Mouse (Mus musculus): ENCODE data around the gene Gzma.
A peak's percentile ranks its signal among the peaks of the same experiment; 100 is the strongest.

The Gzma gene

GRCm38 (mm10) chr13:113100879-113101278, at the start of gene Gzma:
TSS of gene Gzma (minus strand) at chr13:113100981.
- no peak for DNase-seq (ENCODE audit: low spot score)

GRCm38 (mm10) chr13:113139597-113139996, 38.8 kb upstream of the Gzma start:
- no peak for DNase-seq (ENCODE audit: low spot score)

GRCm38 (mm10) chr13:113129974-113130373, 29.2 kb upstream of the Gzma start:
- DNase-seq (ENCODE audit: low spot score): no peak

GRCm38 (mm10) chr13:113121326-113121725, 20.5 kb upstream of the Gzma start:
- no peak for DNase-seq (ENCODE audit: low spot score)

- no peak for DNase-seq (ENCODE audit: low spot score)
Observed at GRCm38 (mm10) chr13:113120324-113121237, 19.8 kb upstream of the Gzma start.

GRCm38 (mm10) chr13:113118977-113119376, 18.2 kb upstream of the Gzma start:
- DNase-seq (ENCODE audit: low spot score): no peak

- DNase-seq (ENCODE audit: low spot score): no peak
Observed at GRCm38 (mm10) chr13:113104759-113105158, 4.0 kb upstream of the Gzma start.

- no peak for DNase-seq (ENCODE audit: low spot score)
Observed at GRCm38 (mm10) chr13:113101804-113102203, 1.0 kb upstream of the Gzma start.

- no peak for DNase-seq (ENCODE audit: low spot score)
Observed at GRCm38 (mm10) chr13:113098406-113098805, 2.4 kb downstream of the Gzma start.

- no peak for DNase-seq (ENCODE audit: low spot score)
Observed at GRCm38 (mm10) chr13:113097011-113097410, 3.8 kb downstream of the Gzma start.

- no peak for DNase-seq (ENCODE audit: low spot score)
Observed at GRCm38 (mm10) chr13:113094618-113095017, 6.2 kb downstream of the Gzma start.

- DNase-seq (ENCODE audit: low spot score): no peak
Observed at GRCm38 (mm10) chr13:113090489-113090888, 10.3 kb downstream of the Gzma start.

GRCm38 (mm10) chr13:113087226-113088017, 13.4 kb downstream of the Gzma start:
- no peak for DNase-seq (ENCODE audit: low spot score)

GRCm38 (mm10) chr13:113084732-113085131, 16.0 kb downstream of the Gzma start:
- no peak for DNase-seq (ENCODE audit: low spot score)

GRCm38 (mm10) chr13:113082101-113082500, 18.7 kb downstream of the Gzma start:
- no peak for DNase-seq (ENCODE audit: low spot score)

GRCm38 (mm10) chr13:113079021-113079420, 21.8 kb downstream of the Gzma start:
- peak; percentile 27 for DNase-seq (ENCODE audit: low spot score)

GRCm38 (mm10) chr13:113064542-113064941, 36.2 kb downstream of the Gzma start:
- no peak for DNase-seq (ENCODE audit: low spot score)

- DNase-seq (ENCODE audit: low spot score): no peak
Observed at GRCm38 (mm10) chr13:113061746-113062145, 39.0 kb downstream of the Gzma start.

- peak; percentile 40 for DNase-seq (ENCODE audit: low spot score)
Observed at GRCm38 (mm10) chr13:113055826-113056225, 45.0 kb downstream of the Gzma start.

GRCm38 (mm10) chr13:113054230-113054629, 46.6 kb downstream of the Gzma start:
- DNase-seq (ENCODE audit: low spot score): no peak

GRCm38 (mm10) chr13:113047647-113048046, 53.1 kb downstream of the Gzma start:
- DNase-seq (ENCODE audit: low spot score): no peak

- DNase-seq (ENCODE audit: low spot score): no peak
Observed at GRCm38 (mm10) chr13:113047018-113047417, 53.8 kb downstream of the Gzma start.
